ENCODE assay signal across 34 mouse cellular contexts in genomic region chr2:117139977-117140376, GRCm38 (mm10).
"Had no signal": no experiment of that assay in that cellular context is flagged by ENCODE, and none has a peak within 500 bp of the region (broad histone marks: within the 10 kb centered on the region; RNA-seq: fewer than 3 reads in every experiment).

No protein-coding gene starts in this region.

- H3K27me3 ChIP-seq: heart, embryonic 12.5 days; heart, embryonic 13.5 days; heart, embryonic 15.5 days; hindbrain, embryonic 13.5 days; hindbrain, embryonic 15.5 days; intestine, embryonic 15.5 days; kidney, embryonic 15.5 days had no signal

- H3K4me3 ChIP-seq: heart, embryonic 10.5 days; heart, embryonic 12.5 days; heart, embryonic 13.5 days; heart, embryonic 15.5 days; hindbrain, embryonic 10.5 days; hindbrain, embryonic 13.5 days; hindbrain, embryonic 15.5 days; intestine, embryonic 15.5 days; kidney, embryonic 15.5 days; layer of hippocampus, adult 2 months had no signal

- H3K36me3 ChIP-seq: heart, embryonic 10.5 days; heart, embryonic 12.5 days; heart, embryonic 13.5 days; heart, embryonic 15.5 days; hindbrain, embryonic 10.5 days; hindbrain, embryonic 13.5 days; hindbrain, embryonic 15.5 days; intestine, embryonic 15.5 days; kidney, embryonic 15.5 days had no signal

- H3K27ac ChIP-seq: heart, embryonic 10.5 days; heart, embryonic 13.5 days; heart, embryonic 15.5 days; hindbrain, embryonic 10.5 days; hindbrain, embryonic 13.5 days; hindbrain, embryonic 14.5 days; hindbrain, embryonic 15.5 days; hindbrain, postnatal 0 days; intestine, embryonic 15.5 days; kidney, embryonic 15.5 days; kidney, postnatal 0 days; layer of hippocampus, adult 2 months had no signal

- ATAC-seq: hindbrain, embryonic 16.5 days; hindbrain, postnatal 0 days; inflammation-experienced regulatory T-cells, adult 6 months; intestine, embryonic 15.5 days; intestine, embryonic 16.5 days; intestine, postnatal 0 days had no signal

- DNase-seq: heart, postnatal 10 days; heart, postnatal 14 days; heart, postnatal 36 days; heart, postnatal 4 days; kidney, adult 11 months; kidney, adult 18-20 months; kidney, adult 2 months; kidney, adult 8-10 months; kidney, adult 9 months; kidney, postnatal 10 days; kidney, postnatal 14 days; kidney, postnatal 25 days; kidney, postnatal 36 days; kidney, postnatal 4 days; layer of hippocampus, adult 9-11 months; layer of hippocampus, postnatal 36 days had no signal

- H3K4me2 ChIP-seq: heart, embryonic 11.5 days; heart, embryonic 12.5 days; heart, embryonic 13.5 days; heart, embryonic 15.5 days; hindbrain, embryonic 13.5 days; hindbrain, embryonic 14.5 days; hindbrain, embryonic 15.5 days; intestine, embryonic 15.5 days; kidney, embryonic 15.5 days had no signal

- H3K4me1 ChIP-seq: intestine, embryonic 15.5 days had no signal

- H3K9ac ChIP-seq: heart, embryonic 12.5 days; heart, embryonic 13.5 days; heart, embryonic 15.5 days; hindbrain, embryonic 13.5 days; hindbrain, embryonic 14.5 days; hindbrain, embryonic 15.5 days; intestine, embryonic 15.5 days; kidney, embryonic 15.5 days had no signal

- H3K9me3 ChIP-seq: heart, embryonic 10.5 days; heart, embryonic 12.5 days; heart, embryonic 13.5 days; heart, embryonic 15.5 days; hindbrain, embryonic 10.5 days; hindbrain, embryonic 13.5 days; hindbrain, embryonic 15.5 days; intestine, embryonic 15.5 days; kidney, embryonic 15.5 days had no signal
